Mouse (Mus musculus) liver, embryonic 18 days (tissue): Measurements from ENCODE around the gene Lgals7. TPM values are rescaled to one million over a fixed set of nuclear protein-coding genes. Genes with fewer than 3 reads are reported as not detected.

ENCODE experiments used
- polyA plus RNA-seq: library from polyadenylated mRNA; depleted of rRNA; stranded (reverse); fragments of >200 nt; gene quantifications from 2 replicates; pipeline ENCODE4 v1.2.3, GENCODE M21; 2012; rRNA removed

Lgals7 gene
- polyA plus RNA-seq: 0.79 and 0.81 TPM in 2 replicates

DNA sequence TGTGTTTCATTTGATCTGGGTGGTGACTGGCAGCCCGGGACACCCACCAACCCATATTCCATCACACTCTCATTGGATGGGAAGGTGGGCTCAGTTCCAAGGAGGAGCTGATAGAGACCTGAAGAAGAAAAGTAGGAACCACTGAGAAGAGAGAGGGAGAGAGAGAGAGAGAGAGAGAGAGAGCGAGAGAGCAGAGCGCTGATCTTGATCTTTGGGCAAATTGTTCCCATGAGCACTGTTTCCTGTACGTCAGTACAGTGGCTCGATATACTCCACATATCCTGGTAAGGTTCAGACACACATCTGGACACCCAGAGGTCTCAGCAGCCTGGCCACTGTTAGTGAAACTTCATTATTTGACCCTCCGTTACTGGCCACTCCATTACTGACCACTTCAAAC lies at the start of gene Lgals7:
Lgals7 (plus strand) TSS at position 314 of the 400 bp plus-strand sequence.

DNA sequence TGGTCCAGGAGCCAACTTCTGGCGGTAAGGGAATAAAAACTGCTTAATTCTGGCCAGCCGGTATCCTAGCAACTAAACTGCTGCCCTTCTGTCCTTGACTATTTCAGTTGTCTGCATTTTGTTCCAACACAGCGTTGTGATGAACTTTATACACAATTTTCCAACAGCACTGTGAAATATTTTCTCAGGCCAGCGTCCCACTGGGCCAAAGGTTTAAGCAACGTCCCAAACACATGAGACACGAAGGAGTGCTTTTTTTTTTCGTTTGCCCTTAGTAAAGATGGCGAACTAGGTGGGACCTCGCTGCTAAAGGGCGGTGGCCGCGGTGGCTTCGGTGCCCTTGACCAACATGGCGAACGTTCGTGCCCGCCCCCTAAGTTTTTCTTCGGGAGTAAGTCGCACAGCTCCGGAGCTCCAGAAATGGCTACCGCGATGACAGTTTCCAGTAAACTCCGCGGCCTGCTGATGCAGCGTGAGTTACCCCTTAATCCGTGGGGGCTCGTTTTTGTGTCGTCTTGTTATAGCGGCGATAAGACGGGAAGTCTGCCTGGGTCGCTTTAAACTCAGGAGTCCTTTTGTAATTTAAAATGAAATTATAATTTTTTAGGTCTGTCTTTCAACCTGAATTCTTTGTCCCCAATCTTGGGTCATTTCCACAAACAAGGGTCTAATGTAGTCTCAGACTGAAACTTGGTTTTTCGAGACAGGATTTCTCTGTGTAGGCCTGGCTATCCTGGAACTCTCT lies 38.5 kb upstream of the Lgals7 start, which contains the start of gene Ech1:
Ech1 (plus strand) TSS at position 277 of the 745 bp plus-strand sequence.

DNA sequence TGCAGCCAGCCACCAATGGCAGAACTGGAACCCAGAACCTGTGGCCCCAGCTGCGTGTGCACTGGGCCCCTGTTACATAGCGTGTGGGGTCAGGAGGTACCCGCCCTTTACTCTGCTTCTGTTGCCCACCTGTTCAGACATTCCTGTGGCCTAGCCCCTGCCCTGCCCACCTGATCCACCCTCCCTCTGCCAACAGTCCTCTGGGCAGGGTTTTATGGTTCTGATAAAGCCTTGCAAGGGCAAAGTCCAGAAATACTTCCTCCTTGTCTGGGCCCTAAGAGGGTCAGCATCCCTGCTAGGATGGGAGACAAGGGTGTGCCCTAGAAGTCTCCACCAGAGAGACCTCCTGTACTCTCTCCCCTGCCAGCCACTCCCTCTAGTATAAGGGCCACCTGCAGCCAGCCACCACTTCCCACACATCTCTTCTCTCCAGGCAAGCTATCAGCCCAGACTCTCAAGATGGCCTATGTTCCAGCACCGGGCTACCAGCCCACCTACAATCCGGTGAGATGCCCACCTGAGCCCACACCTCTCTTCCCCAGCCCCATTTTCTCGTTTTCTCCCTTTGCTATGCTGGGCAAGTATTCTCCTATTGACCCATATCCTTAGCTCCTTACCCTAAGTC lies 29.8 kb upstream of the Lgals7 start, which contains the start of gene Lgals4:
Lgals4 (plus strand) TSS at position 132 of the 625 bp plus-strand sequence.

DNA sequence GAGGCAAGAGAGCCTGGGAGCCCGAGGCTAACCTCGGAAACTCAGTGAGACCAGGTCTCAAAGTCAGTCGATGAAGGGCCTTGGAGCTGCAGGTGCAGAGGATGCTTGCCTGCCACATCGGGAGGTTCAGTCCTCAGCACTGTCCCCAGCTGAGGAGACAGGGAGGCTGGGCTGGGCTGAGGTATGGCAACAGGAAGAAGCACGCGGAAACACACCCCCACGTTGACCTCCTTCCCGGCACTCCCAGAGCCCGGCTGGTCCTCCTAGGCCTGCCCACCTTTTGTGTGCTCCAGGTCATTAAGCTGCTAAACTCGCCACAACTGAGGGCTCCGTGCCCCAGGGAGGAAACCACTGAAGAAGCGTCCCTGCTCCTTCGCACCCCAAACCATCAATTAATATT lies 17.5 kb downstream of the Lgals7 start, which contains the start of gene Capn12:
Capn12 (plus strand) TSS at position 224 of the 400 bp plus-strand sequence.

Other genes with a start within 250 kb of the Lgals7 start
- gene Acp7, start 232.5 kb upstream of the Lgals7 start, polyA plus RNA-seq: not detected in 2 replicates
- gene Fbxo27, start 171.0 kb upstream of the Lgals7 start, polyA plus RNA-seq: 0.81 and 0.97 TPM in 2 replicates
- gene Fbxo17, start 147.0 kb upstream of the Lgals7 start, polyA plus RNA-seq: 1.3 and 1.4 TPM in 2 replicates
- 51.8 and 57.9 TPM in 2 replicates for gene Mrps12, start 122.0 kb upstream of the Lgals7 start, polyA plus RNA-seq
- 8.3 and 8.6 TPM in 2 replicates for gene Sars2, start 121.9 kb upstream of the Lgals7 start, polyA plus RNA-seq
- gene Ccer2, start 107.7 kb upstream of the Lgals7 start, polyA plus RNA-seq: not detected in 2 replicates
- 20.9 and 23.4 TPM in 2 replicates for gene Sirt2, start 97.1 kb upstream of the Lgals7 start, polyA plus RNA-seq
- gene Nfkbib, start 96.3 kb upstream of the Lgals7 start, polyA plus RNA-seq: 15.6 and 17.5 TPM in 2 replicates
- gene Rinl, start 74.9 kb upstream of the Lgals7 start, polyA plus RNA-seq: 5.4 and 6.7 TPM in 2 replicates
- 125 and 133 TPM in 2 replicates for gene Hnrnpl, start 55.3 kb upstream of the Lgals7 start, polyA plus RNA-seq
- gene Ech1, start 38.6 kb upstream of the Lgals7 start, polyA plus RNA-seq: 480 and 495 TPM in 2 replicates
- 34.3 and 43.3 TPM in 2 replicates for gene Lgals4, start 30.0 kb upstream of the Lgals7 start, polyA plus RNA-seq
- 0.02 and 0.03 TPM in 2 replicates for gene Capn12, start 17.6 kb downstream of the Lgals7 start, polyA plus RNA-seq
- gene Actn4, start 98.5 kb downstream of the Lgals7 start, polyA plus RNA-seq: 81.9 and 90.7 TPM in 2 replicates
- gene Eif3k, start 118.0 kb downstream of the Lgals7 start, polyA plus RNA-seq: 189 and 226 TPM in 2 replicates
- gene Map4k1, start 118.2 kb downstream of the Lgals7 start, polyA plus RNA-seq: 17.3 and 19.2 TPM in 2 replicates